Mouse (Mus musculus): ENCODE data around the gene Olfr401. TPM values are rescaled to one million over a fixed set of nuclear protein-coding genes. Genes with fewer than 3 reads are reported as not detected.
"Not testable (repeated sequence)": the region's sequence is repeated elsewhere in the genome, so short reads cannot be mapped to it uniquely, and the experiment has no call there.

Gene Olfr401
- total RNA-seq (2021): not detected
- long read RNA-seq, experiment 1: 0 reads
- long read RNA-seq, experiment 2: 0 reads

- no peak for DNase-seq
- intact Hi-C loops (cut with DNase I; ENCODE audit: low total_unique reads): no loop called here
These were observed at the start of gene Olfr401 for GRCm38 (mm10) chr11:74113412-74113811. Olfr401 (plus strand) TSS chr11:74113712.

- intact Hi-C loops (cut with DNase I; ENCODE audit: low total_unique reads): no loop called here
- DNase-seq: no peak
These were observed 43.9 kb upstream of the Olfr401 start, which contains the start of gene Zfp616 for GRCm38 (mm10) chr11:74069655-74070054. Zfp616 (plus strand) TSS chr11:74069955.

- intact Hi-C loops (cut with DNase I; ENCODE audit: low total_unique reads): no loop called here
- DNase-seq: no peak
These were observed 12.8 kb upstream of the Olfr401 start for GRCm38 (mm10) chr11:74100724-74101123.

- DNase-seq: no peak
- intact Hi-C loops (cut with DNase I; ENCODE audit: low total_unique reads): no loop called here
These were observed 12.0 kb upstream of the Olfr401 start for GRCm38 (mm10) chr11:74101507-74101906.

- intact Hi-C loops (cut with DNase I; ENCODE audit: low total_unique reads): no loop called here
- no peak for DNase-seq
These were observed 8.4 kb upstream of the Olfr401 start for GRCm38 (mm10) chr11:74105066-74105465.

GRCm38 (mm10) chr11:74140001-74140400, 26.5 kb downstream of the Olfr401 start:
- intact Hi-C loops (cut with DNase I; ENCODE audit: low total_unique reads); DNase-seq: not testable (repeated sequence)

- intact Hi-C loops (cut with DNase I; ENCODE audit: low total_unique reads): no loop called here
- no peak for DNase-seq
These were observed 32.4 kb downstream of the Olfr401 start for GRCm38 (mm10) chr11:74145866-74146265.

GRCm38 (mm10) chr11:74153229-74153628, 39.7 kb downstream of the Olfr401 start, which contains the start of gene Olfr402:
Olfr402 (plus strand) TSS chr11:74153529.
- no peak for DNase-seq
- intact Hi-C loops (cut with DNase I; ENCODE audit: low total_unique reads): no loop called here

- no peak for DNase-seq
- intact Hi-C loops (cut with DNase I; ENCODE audit: low total_unique reads): no loop called here
These were observed 55.3 kb downstream of the Olfr401 start for GRCm38 (mm10) chr11:74168771-74169170.

Other genes with a start within 250 kb of the Olfr401 start
- gene Olfr394, start 222.9 kb upstream of the Olfr401 start, total RNA-seq (2021): not detected
- gene Olfr395, start 204.4 kb upstream of the Olfr401 start, total RNA-seq (2021): not detected
- gene Olfr23, start 177.0 kb upstream of the Olfr401 start, total RNA-seq (2021): not detected
- not detected for gene Olfr397, start 152.9 kb upstream of the Olfr401 start, total RNA-seq (2021)
- gene Olfr398, start 123.3 kb upstream of the Olfr401 start, total RNA-seq (2021): not detected
- not detected for gene Olfr139, start 57.2 kb upstream of the Olfr401 start, total RNA-seq (2021)
- gene Olfr399, start 57.1 kb upstream of the Olfr401 start, total RNA-seq (2021): not detected
- gene Zfp616, start 43.8 kb upstream of the Olfr401 start, total RNA-seq (2021): not detected
- not detected for gene Olfr402, start 39.8 kb downstream of the Olfr401 start, total RNA-seq (2021)
- gene Olfr403, start 72.5 kb downstream of the Olfr401 start, total RNA-seq (2021): not detected
- not detected for gene Olfr43, start 97.7 kb downstream of the Olfr401 start, total RNA-seq (2021)
- not detected for gene Olfr406, start 146.1 kb downstream of the Olfr401 start, total RNA-seq (2021)
- not detected for gene Olfr59, start 170.0 kb downstream of the Olfr401 start, total RNA-seq (2021)
- not detected for gene Olfr410, start 224.3 kb downstream of the Olfr401 start, total RNA-seq (2021)
- not detected for gene Olfr411, start 238.9 kb downstream of the Olfr401 start, total RNA-seq (2021)
- gene Olfr412, start 248.4 kb downstream of the Olfr401 start, total RNA-seq (2021): not detected

All from gastrocnemius, postnatal 14 days (tissue).